Mouse (Mus musculus) layer of hippocampus, postnatal 25 days (tissue): Measurements from ENCODE around the gene Rnf216. TPM values are rescaled to one million over a fixed set of nuclear protein-coding genes. Genes with fewer than 3 reads are reported as not detected.
"Not testable (repeated sequence)": the region's sequence is repeated elsewhere in the genome, so short reads cannot be mapped to it uniquely, and the experiment has no call there.

Experiments
- DNase-seq, 2 experiments: peaks; one replicate each; pipeline ENCODE4 v3.0.0; 2022; ENCODE audit warnings: mixed read lengths in 2 of 2, low spot score in 1 of 2; ENCODE audit errors: extremely low spot score in 1 of 2
- total RNA-seq, 2 experiments: library from RNA; stranded (reverse); gene quantifications; 2 replicates each; pipeline ENCODE4 v1.2.3; 2021

The Rnf216 gene
- total RNA-seq = 10 to 100 TPM; 46.6 to 47.5 TPM

DNA sequence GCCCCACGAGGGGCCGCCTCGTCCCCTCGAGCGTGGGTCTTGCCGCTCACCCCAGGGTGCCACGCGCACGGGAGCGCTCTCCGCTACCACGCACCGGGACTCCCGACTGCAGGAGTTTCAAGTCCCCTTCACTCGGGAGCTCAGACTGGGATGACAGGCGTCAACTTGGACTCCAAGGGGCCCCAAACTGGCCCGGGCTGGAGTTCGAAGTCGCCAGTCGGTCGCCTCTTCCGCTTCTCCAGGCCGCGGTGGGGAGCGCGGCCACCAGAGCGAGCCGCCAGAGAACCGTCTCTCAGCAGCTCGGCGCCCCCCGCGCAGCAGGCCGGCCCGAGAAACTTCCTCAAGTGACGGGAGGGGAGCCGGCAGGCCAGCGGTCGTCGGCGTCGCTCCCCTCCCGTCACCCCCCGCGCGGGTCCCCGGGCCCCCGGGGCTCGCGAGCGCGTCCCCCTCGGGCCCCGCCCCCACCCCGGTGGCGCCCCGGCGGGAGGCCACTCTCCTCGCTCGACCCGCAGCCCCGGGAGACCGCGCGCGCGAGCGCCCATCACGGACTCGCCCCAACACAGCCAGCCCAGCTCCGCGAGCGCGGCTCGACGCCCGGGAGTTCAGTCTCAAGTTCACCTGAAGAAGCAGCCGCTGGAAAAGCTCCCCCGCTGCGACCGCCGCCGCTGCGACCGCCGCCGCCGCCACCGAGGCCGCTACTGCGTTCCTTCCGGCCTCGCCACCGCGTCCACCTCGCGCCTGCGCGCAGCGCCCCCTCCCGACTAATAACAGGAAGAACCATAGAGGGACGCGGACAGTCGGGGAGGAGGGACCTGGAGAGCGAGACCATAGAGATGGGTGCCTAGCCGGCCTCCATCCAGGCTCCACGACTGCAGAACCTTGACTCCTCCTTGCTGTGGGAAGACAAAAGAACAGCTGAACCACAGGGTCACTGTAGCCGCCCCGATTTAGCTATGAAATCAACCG is at the start of gene Rnf216:
TSS of gene Rnf216 (minus strand) at position 714 of the 966 bp plus-strand sequence.
- peak; percentile 93 to 94 for DNase-seq

DNA sequence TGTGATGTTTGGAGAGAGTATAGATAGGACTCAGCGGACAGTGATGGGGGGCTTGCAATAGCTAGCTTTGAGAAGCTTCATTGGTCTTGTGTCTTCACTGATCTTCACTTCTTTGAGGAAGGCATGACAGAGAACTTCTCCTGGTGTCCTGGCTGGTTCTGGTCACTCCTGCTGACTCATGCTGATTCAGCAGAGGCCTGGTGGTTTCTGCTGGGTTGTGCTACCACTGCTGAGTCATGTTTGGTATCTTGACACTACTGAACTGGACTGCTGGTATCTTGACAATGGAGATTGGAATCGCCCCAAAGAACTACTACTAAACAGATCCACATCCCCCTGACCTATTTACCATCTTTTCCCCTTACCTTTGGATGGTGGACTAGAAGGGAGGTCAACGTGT is 42.7 kb upstream of the Rnf216 start:
- no peak for DNase-seq

DNA sequence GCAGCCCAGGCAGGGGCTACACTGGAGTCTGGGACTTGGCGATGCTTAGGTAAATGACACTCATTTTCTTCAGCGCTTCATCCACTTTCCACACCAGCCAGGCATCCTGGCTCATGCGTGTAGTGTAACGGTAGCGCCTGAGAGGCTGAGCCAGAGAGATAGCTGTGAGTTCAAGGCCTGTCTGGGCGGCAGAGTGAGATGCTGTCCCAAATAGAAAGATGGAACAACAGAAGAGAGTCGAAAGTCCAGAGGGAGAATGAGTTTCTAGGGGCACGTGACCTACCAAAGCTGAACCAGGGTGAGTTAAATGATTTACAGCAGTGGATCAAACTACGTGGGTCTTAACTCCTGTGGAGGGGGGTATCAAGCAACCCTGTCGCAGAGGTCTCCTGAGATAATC is 41.0 kb upstream of the Rnf216 start:
- no peak for DNase-seq

DNA sequence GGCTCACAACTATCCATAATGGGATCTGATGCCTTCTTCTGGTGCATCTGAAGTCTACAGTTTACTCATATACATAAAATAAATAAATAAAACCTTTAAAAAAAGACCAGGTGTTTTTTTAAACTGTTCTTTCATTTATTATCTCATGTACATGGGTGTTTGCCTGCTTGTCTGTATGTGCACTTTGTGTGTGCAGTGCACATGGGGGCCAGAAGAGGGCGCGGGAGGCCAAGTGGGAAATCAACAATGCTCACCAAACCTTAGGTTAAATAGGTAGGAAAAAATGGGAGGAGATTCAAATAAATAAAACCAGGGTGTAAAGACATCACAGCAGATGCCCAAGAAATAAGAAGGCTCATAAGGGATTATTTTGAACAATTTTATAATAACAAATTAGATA is 37.2 kb upstream of the Rnf216 start:
- DNase-seq = no peak

DNA sequence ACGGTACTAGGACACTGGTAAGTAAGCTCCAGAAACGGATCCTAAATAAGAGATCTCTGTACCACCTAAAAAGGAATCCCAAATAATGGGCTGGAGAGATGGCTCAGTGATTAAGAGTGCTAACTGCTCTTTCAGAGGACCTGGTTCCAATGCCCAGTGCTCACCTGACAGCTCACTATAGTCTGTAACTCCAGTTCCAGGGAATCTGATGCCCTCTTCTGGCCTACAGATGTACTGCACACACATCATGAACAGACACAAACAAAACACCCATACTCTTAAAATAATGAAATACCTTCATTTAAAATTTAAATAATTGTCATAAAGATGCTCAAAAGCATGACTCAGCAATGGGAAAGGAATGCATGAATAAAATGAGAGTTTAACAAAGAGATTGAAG is 36.7 kb upstream of the Rnf216 start:
- no peak for DNase-seq

DNA sequence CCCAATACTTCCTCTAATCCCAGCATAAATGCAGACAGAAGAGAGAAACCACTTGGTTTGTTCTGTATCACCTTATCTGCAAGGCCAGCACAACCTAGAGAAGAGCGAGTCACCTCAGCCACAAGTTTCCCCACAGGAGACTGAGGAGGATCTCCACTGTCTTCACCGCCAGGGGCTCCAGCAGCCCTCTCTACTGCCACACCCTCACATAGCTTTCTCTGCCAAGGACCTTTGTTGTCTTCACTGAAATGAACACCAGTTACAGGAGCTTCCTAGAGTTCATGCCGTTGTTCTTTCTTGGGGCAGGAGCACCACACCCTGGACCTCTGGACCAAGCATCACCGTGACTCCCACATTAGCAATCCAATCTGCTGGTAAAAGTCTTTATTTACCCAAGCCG is 35.9 kb upstream of the Rnf216 start:
- DNase-seq = no peak

DNA sequence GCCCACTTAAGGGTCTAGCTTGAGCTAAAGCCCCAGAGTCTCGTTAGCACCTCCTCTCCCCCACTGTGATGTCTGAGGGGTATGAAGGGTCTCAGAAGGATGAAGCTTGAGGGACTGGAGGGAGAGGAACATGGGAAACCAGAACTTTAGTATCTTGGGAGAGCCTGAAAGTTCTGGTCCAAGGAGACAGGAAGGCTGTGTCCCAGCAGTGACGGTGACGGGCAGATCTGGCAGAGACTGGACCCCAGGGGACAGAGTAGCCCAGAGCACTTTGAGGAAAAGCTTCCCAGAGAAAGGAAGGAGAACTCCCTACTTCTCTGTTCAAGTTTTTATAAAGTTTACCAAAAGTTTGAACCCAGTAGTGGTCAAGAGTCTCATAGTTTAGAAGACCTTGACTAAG is 34.7 kb upstream of the Rnf216 start, which contains the start of gene Olfr718-ps1:
TSS of gene Olfr718-ps1 (minus strand) at position 101 of the 400 bp plus-strand sequence.
- no peak for DNase-seq

DNA sequence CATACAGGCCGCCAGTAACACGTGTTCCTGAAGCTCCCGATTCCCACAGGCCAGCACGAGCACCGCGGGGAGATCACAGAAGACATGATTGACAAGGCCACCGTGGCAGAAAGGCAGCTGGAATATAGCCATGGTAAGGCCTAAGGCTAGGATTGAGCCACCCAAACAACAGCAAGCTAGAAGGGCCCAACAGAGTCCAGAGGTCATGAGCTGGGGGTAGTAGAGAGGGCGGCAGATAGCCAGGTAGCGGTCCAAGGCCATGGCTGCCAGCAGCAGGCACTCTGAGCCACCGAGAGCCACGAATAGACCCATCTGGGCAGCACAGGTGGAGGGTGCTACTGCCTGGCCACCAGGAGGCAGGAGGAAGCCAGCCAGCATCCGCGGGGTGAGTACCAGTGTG is 24.8 kb upstream of the Rnf216 start:
- no peak for DNase-seq

DNA sequence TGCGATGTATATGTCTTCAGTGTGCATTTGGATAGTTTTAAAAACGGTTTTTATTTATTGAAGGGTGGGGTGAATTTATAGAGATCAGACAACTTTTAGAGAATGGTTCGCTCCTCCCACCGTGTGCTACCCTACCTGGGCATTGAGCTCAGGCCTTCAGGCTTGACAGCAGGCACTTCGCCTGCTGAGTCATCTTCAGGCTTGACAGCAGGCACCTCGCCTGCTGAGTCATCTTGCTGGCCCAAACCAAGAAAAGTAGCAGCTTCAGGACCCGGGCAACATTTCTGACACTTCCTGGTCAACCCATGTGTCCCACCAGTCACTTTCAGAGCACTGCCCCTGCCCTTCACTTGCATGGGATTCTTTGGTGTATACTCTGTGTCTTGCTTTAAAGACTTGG is 22.2 kb upstream of the Rnf216 start:
- DNase-seq = no peak

DNA sequence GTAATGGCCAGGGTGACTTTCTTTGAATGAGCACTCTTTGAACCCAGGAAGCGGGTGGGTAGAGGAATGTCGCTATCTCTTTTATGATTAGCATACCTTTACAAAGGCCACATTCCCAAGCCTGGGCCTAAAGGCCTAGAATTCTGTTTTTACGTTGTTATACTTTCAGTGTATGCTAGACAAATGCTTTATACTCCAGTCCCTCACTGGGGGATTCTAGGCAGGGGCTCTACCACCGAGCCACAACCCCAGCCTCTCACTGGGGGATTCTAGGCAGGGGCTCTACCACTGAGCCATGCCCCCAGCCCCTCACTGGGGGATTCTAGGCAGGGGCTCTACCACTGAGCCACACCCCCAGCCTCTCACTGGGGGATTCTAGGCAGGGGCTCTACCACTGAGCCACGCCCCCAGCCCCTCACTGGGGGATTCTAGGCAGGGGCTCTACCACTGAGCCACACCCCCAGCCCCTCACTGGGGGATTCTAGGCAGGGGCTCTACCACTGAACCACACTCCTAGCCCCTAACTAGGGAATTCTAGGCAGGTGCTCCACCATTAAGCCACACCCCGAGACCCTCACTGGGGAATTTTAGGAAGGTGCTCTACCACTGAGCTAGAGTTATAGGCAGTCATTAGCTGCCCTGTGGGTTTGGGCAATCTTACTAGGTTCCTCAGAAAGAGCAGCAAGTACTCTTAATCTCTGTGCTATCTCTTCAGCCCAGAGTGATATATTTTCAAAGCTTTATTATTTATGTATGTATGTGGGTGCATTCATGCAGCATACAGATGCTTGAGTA is 21.6 kb upstream of the Rnf216 start:
- DNase-seq = not testable (repeated sequence)

DNA sequence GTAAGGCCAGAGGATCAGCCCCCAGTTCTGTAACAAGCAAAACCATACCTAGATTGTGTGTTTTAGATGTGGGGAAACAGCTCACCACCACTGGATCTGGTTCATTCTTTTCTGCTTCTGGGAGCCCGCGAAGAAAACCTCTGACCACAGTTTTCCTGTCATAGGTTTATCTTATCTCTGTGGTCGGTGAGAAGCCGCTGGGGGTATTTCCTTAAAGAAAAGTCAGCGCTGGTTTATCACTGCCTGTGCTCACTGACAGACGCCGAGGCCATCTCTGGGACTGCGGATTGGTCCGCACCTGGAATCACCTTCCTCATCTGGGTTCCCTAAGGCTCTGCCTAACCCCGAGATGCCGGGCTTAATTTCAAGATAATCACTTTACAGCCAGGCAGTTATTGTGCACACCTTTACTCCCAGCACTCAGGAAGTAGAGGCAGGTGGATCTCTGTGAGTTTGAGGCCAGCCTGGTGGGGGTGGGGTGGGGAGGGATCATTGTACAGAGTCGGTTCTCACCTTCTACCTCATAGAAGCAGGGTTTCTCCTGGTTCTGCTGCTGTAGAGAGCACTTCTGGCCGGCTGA is 20.2 kb upstream of the Rnf216 start:
- DNase-seq = no peak

DNA sequence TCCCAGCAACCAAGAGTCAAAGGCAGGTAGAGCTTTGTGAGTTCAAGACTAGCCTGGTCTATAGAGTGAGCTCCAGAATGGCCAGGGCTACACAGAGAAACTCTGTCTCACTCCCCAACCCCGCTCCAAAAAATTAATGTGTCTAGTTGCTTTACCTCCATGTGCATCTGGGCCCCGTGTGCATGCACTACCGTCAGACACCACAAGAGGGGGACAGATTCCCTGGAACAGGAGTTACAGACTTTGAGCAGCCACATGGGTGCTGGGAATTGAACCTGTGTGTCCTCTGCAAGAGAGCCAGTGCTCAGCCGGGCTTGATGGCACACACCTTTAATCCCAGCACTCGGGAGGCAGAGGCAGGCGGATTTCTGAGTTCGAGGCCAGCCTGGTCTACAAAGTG is 17.5 kb upstream of the Rnf216 start:
- DNase-seq = no peak

DNA sequence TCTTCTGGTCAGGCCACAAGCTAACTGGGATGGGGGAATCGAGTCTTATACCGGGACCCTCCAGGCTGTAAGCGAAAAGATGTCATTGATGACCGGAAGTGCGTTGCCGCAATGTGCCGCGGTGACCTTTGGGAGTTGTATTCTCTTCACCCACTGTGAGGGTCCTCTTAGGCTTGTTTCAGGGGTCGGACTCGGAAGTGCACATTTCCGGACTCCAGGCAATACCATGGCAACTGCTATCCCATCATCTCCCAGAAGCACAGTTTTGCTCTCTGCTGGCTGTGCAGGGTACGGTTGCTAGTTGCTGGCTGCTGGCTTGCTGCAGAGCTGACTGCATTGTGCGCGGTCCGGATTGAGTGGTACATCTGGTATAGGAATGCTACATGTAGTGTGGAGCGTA is 16.3 kb upstream of the Rnf216 start:
- no peak for DNase-seq

DNA sequence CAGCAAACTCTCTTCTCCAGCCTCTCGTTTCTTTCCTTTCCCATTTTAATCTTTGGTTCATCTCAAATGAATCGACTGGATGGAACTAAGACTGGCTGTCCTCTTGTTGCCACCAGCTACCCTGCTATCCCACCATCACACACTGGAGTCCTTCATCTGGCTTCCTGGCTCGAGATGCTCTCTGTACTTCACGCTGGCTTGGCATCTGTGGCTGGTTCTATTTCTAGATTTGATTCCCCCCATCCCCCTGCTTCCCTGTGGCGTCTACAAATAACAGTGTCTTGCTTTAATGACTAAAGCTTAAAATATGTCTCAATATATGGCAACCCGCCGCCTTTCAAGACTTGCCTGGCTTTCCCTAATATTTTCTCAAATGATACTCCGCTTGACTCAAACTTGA is 15.0 kb upstream of the Rnf216 start:
- no peak for DNase-seq

DNA sequence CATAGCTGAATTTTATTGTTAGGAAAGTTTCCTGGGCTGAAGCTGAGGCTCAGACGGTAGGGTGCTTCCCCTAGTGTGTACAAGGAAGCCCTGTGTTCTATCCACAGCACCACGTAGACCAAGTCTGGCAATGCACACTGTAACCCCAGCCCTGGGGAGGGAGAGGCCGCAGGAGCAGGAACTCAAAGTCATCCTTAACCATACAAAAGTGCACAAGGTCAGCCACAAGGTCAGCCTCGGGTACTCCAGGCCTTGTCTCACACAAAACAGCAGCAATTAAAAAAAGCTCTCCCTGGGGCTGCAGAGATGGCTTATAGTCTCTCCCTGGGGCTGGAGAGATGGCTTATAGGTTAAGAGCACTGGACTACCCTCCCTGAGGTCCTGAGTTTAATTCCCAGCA is 14.1 kb upstream of the Rnf216 start:
- no peak for DNase-seq

DNA sequence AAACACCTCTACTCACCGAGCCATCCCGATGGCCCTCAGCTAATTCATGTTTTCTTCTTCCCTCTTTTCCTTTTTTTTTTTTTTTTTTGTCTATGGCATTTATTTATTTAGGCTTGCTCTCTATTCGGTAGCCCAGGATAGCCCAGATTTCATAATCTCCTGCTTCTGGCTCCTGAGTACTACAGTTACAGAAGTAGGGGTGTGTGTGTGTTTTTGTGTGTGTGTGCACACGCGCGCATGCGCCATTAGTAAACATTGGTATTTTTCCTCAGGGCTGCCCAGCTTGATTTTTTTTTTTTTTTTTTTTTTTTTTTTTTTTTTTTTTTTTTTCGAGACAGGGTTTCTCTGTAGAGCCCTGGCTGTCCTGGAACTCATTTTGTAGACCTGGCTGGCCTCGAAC is 13.3 kb upstream of the Rnf216 start:
- DNase-seq = no peak

DNA sequence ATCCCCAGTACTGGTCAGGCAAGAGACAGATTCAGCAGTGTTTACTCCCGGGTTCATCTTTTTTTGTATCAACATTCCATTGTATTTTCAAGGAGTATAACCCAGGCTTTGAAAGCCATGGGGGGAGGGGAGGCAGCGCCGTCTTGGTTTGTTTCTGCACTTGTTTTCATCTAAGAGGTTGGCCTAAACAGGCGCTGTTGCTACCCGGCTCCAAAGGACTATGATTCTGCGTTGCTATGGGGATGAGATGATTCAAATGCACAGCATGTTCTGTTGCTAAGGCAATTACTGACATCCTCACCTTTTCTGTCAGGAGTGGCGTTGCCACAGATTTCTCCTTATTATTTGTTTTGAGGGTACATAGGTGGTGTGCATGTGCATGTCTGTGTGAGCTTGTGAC is 12.8 kb upstream of the Rnf216 start:
- peak; percentile 16 to 37 for DNase-seq

DNA sequence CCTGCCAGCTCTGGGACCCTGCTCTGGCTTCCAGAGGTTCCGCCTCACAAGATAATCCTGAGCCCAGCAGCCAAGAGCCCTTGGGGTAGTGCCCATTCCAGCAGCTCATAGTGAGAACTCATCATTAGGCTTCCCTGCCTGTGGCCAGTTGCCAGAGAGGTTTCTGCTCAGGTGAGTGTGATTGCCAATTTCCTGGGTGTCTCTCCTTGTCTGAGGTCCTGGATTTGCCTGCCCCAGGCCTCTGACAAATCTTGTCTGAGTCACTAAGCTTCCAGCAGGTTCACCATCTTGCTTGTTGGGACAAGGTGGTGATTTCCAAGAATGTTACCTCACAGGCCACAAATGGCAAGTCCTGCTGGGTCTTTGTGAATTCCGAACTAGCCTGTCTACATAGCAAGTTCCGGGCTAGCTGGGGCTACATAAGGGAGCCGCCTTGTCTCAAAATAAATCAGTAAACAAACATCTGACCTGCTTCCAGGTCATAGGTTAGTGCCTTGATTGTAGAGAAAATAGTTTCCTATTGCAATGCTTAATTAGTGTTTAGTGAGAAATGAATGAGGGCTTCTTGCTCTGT is 12.1 kb upstream of the Rnf216 start:
- DNase-seq = no peak

DNA sequence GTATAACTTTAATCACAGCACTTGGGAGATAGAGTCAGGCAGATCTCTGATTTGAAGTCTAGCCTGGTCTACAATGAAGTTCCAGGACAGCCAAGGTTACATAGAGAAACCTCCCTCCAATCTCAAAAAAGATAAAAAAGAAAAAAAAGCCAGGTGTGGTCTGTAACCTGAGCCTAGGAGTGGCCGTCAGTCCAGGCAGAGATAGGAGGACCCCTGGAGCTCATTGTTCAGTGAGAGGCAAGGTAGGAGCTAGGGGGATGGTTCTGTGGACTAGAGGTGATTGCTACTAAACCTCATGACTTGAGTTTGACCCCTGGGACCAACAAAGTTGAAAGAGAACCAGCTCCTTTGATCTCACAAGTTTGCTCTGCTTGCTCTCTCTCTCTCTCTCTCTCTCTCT is 9.9 kb upstream of the Rnf216 start:
- no peak for DNase-seq

DNA sequence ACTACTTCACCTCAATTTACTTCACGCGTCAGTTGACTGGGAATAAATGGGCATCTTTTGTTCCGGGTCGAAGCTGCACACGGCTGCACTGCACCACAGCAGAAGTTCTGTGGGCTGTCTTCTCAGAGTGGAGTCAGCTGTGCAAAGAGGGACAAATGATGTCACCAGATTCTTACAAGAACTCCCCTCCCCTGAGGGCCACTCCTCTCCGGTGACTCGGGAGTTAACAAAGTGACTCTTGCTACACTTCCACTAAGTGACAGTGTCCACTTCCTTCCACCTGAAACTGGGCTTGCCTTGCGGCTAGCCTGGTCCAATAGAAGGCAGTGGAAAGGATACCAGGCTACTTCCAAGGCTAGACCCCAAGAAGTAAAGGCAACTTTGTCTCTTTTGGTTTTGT is 9.3 kb upstream of the Rnf216 start:
- no peak for DNase-seq

DNA sequence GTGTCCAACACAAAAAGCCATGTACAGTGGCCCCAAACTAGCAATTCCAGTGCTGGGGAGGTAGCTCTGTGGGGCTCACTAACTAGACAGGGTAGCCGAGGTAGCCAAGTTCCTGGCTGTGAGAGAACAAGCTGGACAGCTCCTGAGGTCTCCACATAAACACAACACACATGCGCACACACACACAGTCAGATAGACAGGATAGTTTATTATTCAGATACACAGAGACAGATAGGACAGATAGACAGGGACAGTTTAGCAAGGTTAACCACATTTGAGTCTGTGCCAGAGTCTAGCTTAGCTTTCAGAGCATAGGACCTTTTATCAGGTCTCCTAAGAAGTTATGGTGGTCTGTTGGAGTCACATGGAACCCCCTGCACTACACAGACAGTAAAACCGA is 6.0 kb downstream of the Rnf216 start:
- no peak for DNase-seq
